Mouse (Mus musculus) midbrain, embryonic 14.5 days (tissue): ENCODE measurements at regions not wholly inside any gene's neighbourhood (a gene's known extent, or its start where the extent isn't known, plus 50 kb on each side); places are given as distances from the start of the nearest gene placed in this dataset.

Experiments used
- ATAC-seq: fragments of 200-750 bp; cut with Nextera tagmentation; 2 replicates; pipeline ENCODE4 v1.8.0; 2017; ENCODE audit warnings: moderate number of reproducible peaks, moderate library complexity; ENCODE audit not compliant: low FRiP score, low TSS enrichment
- DNase-seq: peaks from one replicate; pipeline ENCODE4 v3.0.0-alpha.2; 2015
- H3K27ac ChIP-seq: fragments of 300-500 bp; sonication (generic); replicated peaks from 2 replicates; pipeline ENCODE4 v1.5.1; 2014; ENCODE audit warnings: mild to moderate bottlenecking, low read depth, low read length, moderate library complexity
- H3K27me3 ChIP-seq: fragments of 300-500 bp; sonication (generic); 2 replicates; pipeline ENCODE4 v1.6.1; 2014; ENCODE audit warnings: low read length, control low read depth, mixed read lengths; ENCODE audit not compliant: control insufficient read depth, insufficient read depth
- H3K36me3 ChIP-seq: fragments of 300-500 bp; sonication (generic); 2 replicates; pipeline ENCODE4 v1.6.1; 2014; ENCODE audit warnings: low read length, control low read depth; ENCODE audit not compliant: control insufficient read depth, insufficient read depth
- H3K4me1 ChIP-seq: fragments of 300-500 bp; sonication (generic); 2 replicates; pipeline ENCODE4 v1.6.1; 2014; ENCODE audit warnings: mild to moderate bottlenecking, antibody characterized with exemption, low read length, control low read depth; ENCODE audit not compliant: control insufficient read depth, insufficient read depth
- H3K4me2 ChIP-seq: fragments of 300-500 bp; sonication (generic); 2 replicates; pipeline ENCODE4 v1.6.1; 2014; ENCODE audit warnings: mild to moderate bottlenecking, low read length, moderate library complexity
- H3K4me3 ChIP-seq: fragments of 300-500 bp; sonication (generic); replicated peaks from 2 replicates; pipeline ENCODE4 v1.5.1; 2014; ENCODE audit warnings: low read depth, low read length
- H3K9ac ChIP-seq: fragments of 300-500 bp; sonication (generic); replicated peaks from 2 replicates; pipeline ENCODE4 v1.6.1; 2014; ENCODE audit warnings: mild to moderate bottlenecking, low read length, moderate library complexity
- H3K9me3 ChIP-seq: fragments of 300-500 bp; sonication (generic); 2 replicates; pipeline ENCODE4 v1.6.1; 2016; ENCODE audit warnings: low read length, control low read depth, mixed read lengths; ENCODE audit not compliant: control insufficient read depth
- WGBS: fragments of 180-500 bp; shearing (Covaris S2); extraction: QIAGEN DNeasy Blood & Tissue Kit; methylation state at CpG from one replicate; pipeline ENCODE4 v1.1.7; 2014; 5-methylcytosine and 5-hydroxymethylcytosine counted together

GRCm38 (mm10) chr9:79439233-79439960 lies 279.2 kb downstream of the Col12a1 start:
- Histone ChIP-seq H3K36me3 (no peaks in the 10 kb centered on the region), H3K4me3 (no peak overlapping the region), H3K4me2 (no peak overlapping the region), H3K27ac (no peak overlapping the region), H3K9me3 (no peaks in the 10 kb centered on the region), H3K9ac (no peak overlapping the region), H3K4me1 (no peaks in the 10 kb centered on the region), H3K27me3 (no peaks in the 10 kb centered on the region)
- WGBS: 75% methylated on average over 11 of the region's 11 CpGs
- no peak for DNase-seq
- no peak for ATAC-seq

GRCm38 (mm10) chr9:79455226-79455625 lies 263.4 kb downstream of the Col12a1 start:
- Histone ChIP-seq H3K4me2 (no peak overlapping the region), H3K36me3 (no peaks in the 10 kb centered on the region), H3K4me3 (no peak overlapping the region), H3K9me3 (no peaks in the 10 kb centered on the region), H3K27ac (no peak overlapping the region), H3K4me1 (no peaks in the 10 kb centered on the region), H3K27me3 (no peaks in the 10 kb centered on the region), H3K9ac (no peak overlapping the region)
- 46% methylated on average over 3 of the region's 3 CpGs for WGBS
- no peak for DNase-seq
- ATAC-seq: no peak

DNA sequence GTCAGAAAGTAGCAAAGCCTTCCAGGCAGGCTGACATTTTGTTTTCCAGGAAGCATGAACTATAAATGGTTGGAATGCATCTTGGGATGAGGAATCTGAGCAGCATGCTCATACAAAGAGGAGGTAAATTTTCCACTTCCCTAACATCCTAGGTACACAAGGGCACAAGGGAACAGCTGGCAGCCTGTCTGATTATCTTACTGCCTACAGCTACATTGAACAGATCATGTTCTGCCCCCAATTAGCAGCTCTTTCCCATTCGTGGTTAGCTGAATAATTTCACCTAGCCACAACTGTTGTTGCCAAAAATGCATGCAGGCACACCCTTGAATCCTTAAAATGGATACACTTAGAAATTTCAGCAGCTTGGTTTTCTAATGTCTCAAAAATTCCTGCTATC lies 239.5 kb downstream of the Col12a1 start:
- H3K27ac ChIP-seq: no peak overlapping the region
- WGBS: 40% methylated on average over 1 of the region's 1 CpGs
- H3K36me3 ChIP-seq: no peaks in the 10 kb centered on the region
- H3K4me2 ChIP-seq: no peak overlapping the region
- ATAC-seq: no peak
- no peaks in the 10 kb centered on the region for H3K9me3 ChIP-seq
- no peak overlapping the region for H3K4me3 ChIP-seq
- no peaks in the 10 kb centered on the region for H3K4me1 ChIP-seq
- H3K27me3 ChIP-seq: no peaks in the 10 kb centered on the region
- H3K9ac ChIP-seq: no peak overlapping the region
- peak; percentile 15 for DNase-seq

- Histone ChIP-seq H3K9ac (no peak overlapping the region), H3K4me1 (no peaks in the 10 kb centered on the region), H3K4me3 (no peak overlapping the region), H3K9me3 (no peaks in the 10 kb centered on the region), H3K4me2 (no peak overlapping the region), H3K27me3 (no peaks in the 10 kb centered on the region), H3K27ac (no peak overlapping the region), H3K36me3 (no peaks in the 10 kb centered on the region)
- 69% methylated on average over 2 of the region's 2 CpGs for WGBS
- DNase-seq (no peak), ATAC-seq (no peak)
These were observed 218.4 kb downstream of the Col12a1 start for GRCm38 (mm10) chr9:79500253-79500652.

DNA sequence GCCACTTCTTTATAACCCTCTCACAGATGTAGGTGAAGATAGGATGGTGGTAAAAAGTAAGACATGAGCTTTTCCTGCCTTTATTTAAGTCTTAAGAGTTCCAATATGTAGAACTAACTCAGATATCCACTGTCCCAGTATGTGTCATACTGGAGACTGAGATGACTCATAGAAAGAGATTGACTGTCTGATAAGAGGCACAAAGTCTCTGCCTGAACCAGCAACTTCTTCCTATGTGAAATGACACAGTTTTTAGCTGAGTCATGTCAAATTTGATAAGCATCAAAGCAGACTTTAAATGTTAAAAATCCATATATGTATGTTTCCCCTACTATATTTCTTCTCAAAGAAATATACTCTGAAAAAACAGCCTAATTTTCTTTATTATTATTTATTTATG lies 216.6 kb downstream of the Col12a1 start:
- Histone ChIP-seq H3K9me3 (no peaks in the 10 kb centered on the region), H3K4me2 (no peak overlapping the region), H3K4me1 (no peaks in the 10 kb centered on the region), H3K27me3 (no peaks in the 10 kb centered on the region), H3K36me3 (no peaks in the 10 kb centered on the region), H3K27ac (no peak overlapping the region), H3K9ac (no peak overlapping the region), H3K4me3 (no peak overlapping the region)
- ATAC-seq (no peak), DNase-seq (no peak)

GRCm38 (mm10) chr9:79516384-79516783 lies 202.2 kb downstream of the Col12a1 start:
- H3K9ac ChIP-seq: no peak overlapping the region
- no peaks in the 10 kb centered on the region for H3K36me3 ChIP-seq
- ATAC-seq (no peak), DNase-seq (no peak)
- H3K27ac ChIP-seq: no peak overlapping the region
- H3K4me1 ChIP-seq: no peaks in the 10 kb centered on the region
- no peak overlapping the region for H3K4me2 ChIP-seq
- H3K9me3 ChIP-seq: no peaks in the 10 kb centered on the region
- no peaks in the 10 kb centered on the region for H3K27me3 ChIP-seq
- H3K4me3 ChIP-seq: no peak overlapping the region
- WGBS: 92% methylated on average over 7 of the region's 7 CpGs

GRCm38 (mm10) chr9:79517461-79517860 lies 201.2 kb downstream of the Col12a1 start:
- Histone ChIP-seq H3K4me3 (no peak overlapping the region), H3K27ac (no peak overlapping the region), H3K9me3 (no peaks in the 10 kb centered on the region), H3K4me1 (no peaks in the 10 kb centered on the region), H3K9ac (no peak overlapping the region), H3K36me3 (no peaks in the 10 kb centered on the region), H3K27me3 (no peaks in the 10 kb centered on the region), H3K4me2 (no peak overlapping the region)
- DNase-seq (no peak), ATAC-seq (no peak)
- 87% methylated on average over 5 of the region's 5 CpGs for WGBS

DNA sequence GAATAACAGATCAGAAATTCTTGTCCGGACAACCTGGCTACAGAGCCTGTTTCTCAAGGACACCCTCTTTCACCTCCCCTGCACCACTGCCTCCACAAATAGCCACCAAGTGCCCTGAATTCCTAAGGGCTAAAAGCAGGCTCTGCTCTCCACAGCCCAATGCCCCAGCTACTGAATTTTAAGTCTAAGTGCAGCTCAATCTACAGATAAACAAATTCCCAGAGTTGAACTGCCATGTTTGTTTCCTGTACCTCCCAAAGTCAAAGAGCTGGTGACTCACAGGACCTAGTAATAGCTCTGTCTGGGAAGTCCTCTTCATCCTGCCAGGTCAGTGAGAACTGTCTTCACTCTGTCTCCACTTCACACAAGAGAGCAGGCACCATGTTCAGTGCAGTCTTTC lies 200.0 kb downstream of the Col12a1 start:
- H3K4me2 ChIP-seq: no peak overlapping the region
- H3K27me3 ChIP-seq: no peaks in the 10 kb centered on the region
- H3K4me3 ChIP-seq: no peak overlapping the region
- ATAC-seq: no peak
- H3K9ac ChIP-seq: no peak overlapping the region
- H3K27ac ChIP-seq: no peak overlapping the region
- no peaks in the 10 kb centered on the region for H3K4me1 ChIP-seq
- DNase-seq: no peak
- H3K9me3 ChIP-seq: no peaks in the 10 kb centered on the region
- no peaks in the 10 kb centered on the region for H3K36me3 ChIP-seq
- 92% methylated on average over 1 of the region's 1 CpGs for WGBS

- 94% methylated on average over 2 of the region's 2 CpGs for WGBS
- H3K4me2 ChIP-seq: no peak overlapping the region
- no peaks in the 10 kb centered on the region for H3K4me1 ChIP-seq
- ATAC-seq: no peak
- H3K27ac ChIP-seq: no peak overlapping the region
- H3K36me3 ChIP-seq: no peaks in the 10 kb centered on the region
- no peak overlapping the region for H3K9ac ChIP-seq
- no peak overlapping the region for H3K4me3 ChIP-seq
- no peaks in the 10 kb centered on the region for H3K9me3 ChIP-seq
- H3K27me3 ChIP-seq: no peaks in the 10 kb centered on the region
- no peak for DNase-seq
These were observed 198.1 kb downstream of the Col12a1 start for GRCm38 (mm10) chr9:79520498-79520897.
